Mouse (Mus musculus) kidney, embryonic 14.5 days (tissue): Measurements from ENCODE around the gene Exosc8. TPM values are rescaled to one million over a fixed set of nuclear protein-coding genes. Genes with fewer than 3 reads are reported as not detected.

Experiments used
- ATAC-seq: fragments of 200-750 bp; cut with Nextera tagmentation; 2 replicates; pipeline ENCODE4 v1.8.0; 2017; ENCODE audit warnings: moderate number of reproducible peaks, mild to moderate bottlenecking, moderate TSS enrichment, moderate library complexity; ENCODE audit not compliant: low FRiP score, low TSS enrichment
- H3K27ac ChIP-seq: fragments of 300-500 bp; sonication (generic); 2 replicates; pipeline ENCODE4 v1.5.1; 2014; ENCODE audit warnings: low read depth, mild to moderate bottlenecking, low read length, moderate library complexity, mixed read lengths
- H3K27me3 ChIP-seq: fragments of 300-500 bp; sonication (generic); 2 replicates; pipeline ENCODE4 v1.6.1; 2014; ENCODE audit warnings: mild to moderate bottlenecking, low read length; ENCODE audit not compliant: control insufficient read depth, insufficient read depth
- H3K36me3 ChIP-seq: fragments of 300-500 bp; sonication (generic); 2 replicates; pipeline ENCODE4 v1.6.1; 2014; ENCODE audit warnings: low read length, mixed read lengths; ENCODE audit not compliant: control insufficient read depth, insufficient read depth
- H3K4me1 ChIP-seq: fragments of 300-500 bp; sonication (generic); 2 replicates; pipeline ENCODE4 v1.6.1; 2014; ENCODE audit warnings: low read length, mixed read lengths; ENCODE audit not compliant: control insufficient read depth, insufficient read depth
- H3K4me2 ChIP-seq: fragments of 300-500 bp; sonication (generic); replicated peaks from 2 replicates; pipeline ENCODE4 v1.6.1; 2014; ENCODE audit warnings: low read depth, mild to moderate bottlenecking, low read length
- H3K4me3 ChIP-seq: fragments of 300-500 bp; sonication (generic); 2 replicates; pipeline ENCODE4 v1.5.1; 2014; ENCODE audit warnings: mild to moderate bottlenecking, low read length
- H3K9ac ChIP-seq: fragments of 300-500 bp; sonication (generic); 2 replicates; pipeline ENCODE4 v1.6.1; 2014; ENCODE audit warnings: low read depth, mild to moderate bottlenecking, low read length, moderate library complexity
- H3K9me3 ChIP-seq: fragments of 300-500 bp; sonication (generic); 2 replicates; pipeline ENCODE4 v1.6.1; 2016; ENCODE audit warnings: low read length; ENCODE audit not compliant: control insufficient read depth
- WGBS: fragments of 180-500 bp; shearing (Covaris S2); extraction: QIAGEN DNeasy Blood & Tissue Kit; methylation state at CpG from one replicate; pipeline ENCODE4 v1.1.7; 2014; 5-methylcytosine and 5-hydroxymethylcytosine counted together
- polyA plus RNA-seq: library from polyadenylated mRNA; unstranded; fragments of >200 nt; fragmentation: Nextera tagmentation; extraction: Ambion mirVana; gene quantifications from 2 replicates; pipeline ENCODE4 v1.2.1, GENCODE M21; 2014

Gene Exosc8
- polyA plus RNA-seq, 1 experiment from 2014 or later: 185 TPM

- 60% methylated on average over 5 of the region's 5 CpGs for WGBS
- no peak overlapping the region for H3K4me3 ChIP-seq
- H3K4me1 ChIP-seq: no peaks in the 10 kb centered on the region
- H3K27ac ChIP-seq: no peak overlapping the region
- H3K9ac ChIP-seq: no peak overlapping the region
- no peaks in the 10 kb centered on the region for H3K27me3 ChIP-seq
- peak; percentile 39; the same call in 1 of the 2 replicates for ATAC-seq
- H3K4me2 ChIP-seq: no peak overlapping the region
- H3K9me3 ChIP-seq: no peaks in the 10 kb centered on the region
- H3K36me3 ChIP-seq: peaks cover 95% of the 10 kb centered on the region
These were observed 10.6 kb upstream of the Exosc8 start for GRCm38 (mm10) chr3:54745799-54746198.

GRCm38 (mm10) chr3:54741965-54742364 lies 6.8 kb upstream of the Exosc8 start:
- Histone ChIP-seq H3K4me3 (no peak overlapping the region), H3K4me1 (no peaks in the 10 kb centered on the region), H3K9ac (no peak overlapping the region), H3K27me3 (no peaks in the 10 kb centered on the region), H3K4me2 (no peak overlapping the region), H3K9me3 (no peaks in the 10 kb centered on the region), H3K27ac (no peak overlapping the region), H3K36me3 (peaks cover 73% of the 10 kb centered on the region)
- 92% methylated on average over 11 of the region's 11 CpGs for WGBS
- no peak for ATAC-seq

- ATAC-seq: no peak
- Histone ChIP-seq H3K27ac (no peak overlapping the region), H3K9me3 (no peaks in the 10 kb centered on the region), H3K4me2 (no peak overlapping the region), H3K9ac (no peak overlapping the region), H3K36me3 (peaks cover 38% of the 10 kb centered on the region), H3K4me3 (no peak overlapping the region), H3K27me3 (no peaks in the 10 kb centered on the region), H3K4me1 (peaks cover 10% of the 10 kb centered on the region; the same call in 1 of the 2 replicates)
- WGBS: 94% methylated on average over 8 of the region's 8 CpGs
These were observed 2.1 kb upstream of the Exosc8 start for GRCm38 (mm10) chr3:54737317-54737716.

GRCm38 (mm10) chr3:54736101-54736927 lies 1.1 kb upstream of the Exosc8 start:
- H3K36me3 ChIP-seq: peaks cover 38% of the 10 kb centered on the region
- H3K4me2 ChIP-seq: peak overlapping the region; percentile 81
- H3K4me1 ChIP-seq: peaks cover 10% of the 10 kb centered on the region; the same call in 1 of the 2 replicates
- ATAC-seq: no peak
- H3K27me3 ChIP-seq: no peaks in the 10 kb centered on the region
- H3K9me3 ChIP-seq: no peaks in the 10 kb centered on the region
- 52% methylated on average over 18 of the region's 18 CpGs for WGBS
- H3K4me3 ChIP-seq: peak overlapping the region; percentile 81
- peak overlapping the region; percentile 89 for H3K9ac ChIP-seq
- H3K27ac ChIP-seq: peak overlapping the region; percentile 91; the same call in 1 of the 2 replicates

GRCm38 (mm10) chr3:54734411-54735246 lies 564 bp downstream of the Exosc8 start:
- Histone ChIP-seq H3K27ac (peak overlapping the region; percentile 91), H3K36me3 (peaks cover 45% of the 10 kb centered on the region), H3K4me3 (peak overlapping the region; percentile 81), H3K9ac (peak overlapping the region; percentile 89), H3K4me1 (peaks cover 10% of the 10 kb centered on the region; the same call in 1 of the 2 replicates), H3K9me3 (no peaks in the 10 kb centered on the region), H3K27me3 (no peaks in the 10 kb centered on the region), H3K4me2 (peak overlapping the region; percentile 81)
- under 1% methylated on average over 81 of the region's 84 CpGs for WGBS
- peak; percentile 93 for ATAC-seq

GRCm38 (mm10) chr3:54732371-54732770 lies 2.8 kb downstream of the Exosc8 start:
- ATAC-seq: no peak
- no peaks in the 10 kb centered on the region for H3K27me3 ChIP-seq
- H3K27ac ChIP-seq: no peak overlapping the region
- H3K4me2 ChIP-seq: no peak overlapping the region
- peaks cover 57% of the 10 kb centered on the region for H3K36me3 ChIP-seq
- 85% methylated on average over 4 of the region's 4 CpGs for WGBS
- H3K9ac ChIP-seq: no peak overlapping the region
- H3K9me3 ChIP-seq: no peaks in the 10 kb centered on the region
- H3K4me1 ChIP-seq: peaks cover 10% of the 10 kb centered on the region; the same call in 1 of the 2 replicates
- H3K4me3 ChIP-seq: no peak overlapping the region

- no peak overlapping the region for H3K4me3 ChIP-seq
- no peak overlapping the region for H3K4me2 ChIP-seq
- no peak overlapping the region for H3K9ac ChIP-seq
- 37% methylated on average over 8 of the region's 8 CpGs for WGBS
- H3K27ac ChIP-seq: no peak overlapping the region
- H3K9me3 ChIP-seq: no peaks in the 10 kb centered on the region
- peaks cover 64% of the 10 kb centered on the region for H3K36me3 ChIP-seq
- H3K4me1 ChIP-seq: peaks cover 10% of the 10 kb centered on the region; the same call in 1 of the 2 replicates
- peak; percentile 8; the same call in 1 of the 2 replicates for ATAC-seq
- H3K27me3 ChIP-seq: no peaks in the 10 kb centered on the region
These were observed 3.5 kb downstream of the Exosc8 start for GRCm38 (mm10) chr3:54731626-54732150.

- Histone ChIP-seq H3K36me3 (peaks cover 82% of the 10 kb centered on the region), H3K4me2 (no peak overlapping the region), H3K27ac (no peak overlapping the region), H3K4me3 (no peak overlapping the region), H3K9me3 (no peaks in the 10 kb centered on the region), H3K9ac (no peak overlapping the region), H3K4me1 (peaks cover 5% of the 10 kb centered on the region; the same call in 1 of the 2 replicates), H3K27me3 (no peaks in the 10 kb centered on the region)
- 82% methylated on average over 6 of the region's 6 CpGs for WGBS
- no peak for ATAC-seq
These were observed 7.1 kb downstream of the Exosc8 start for GRCm38 (mm10) chr3:54728100-54728499.
